Mouse (Mus musculus): ENCODE measurements around the gene Ankrd9.

The Ankrd9 gene

DNA sequence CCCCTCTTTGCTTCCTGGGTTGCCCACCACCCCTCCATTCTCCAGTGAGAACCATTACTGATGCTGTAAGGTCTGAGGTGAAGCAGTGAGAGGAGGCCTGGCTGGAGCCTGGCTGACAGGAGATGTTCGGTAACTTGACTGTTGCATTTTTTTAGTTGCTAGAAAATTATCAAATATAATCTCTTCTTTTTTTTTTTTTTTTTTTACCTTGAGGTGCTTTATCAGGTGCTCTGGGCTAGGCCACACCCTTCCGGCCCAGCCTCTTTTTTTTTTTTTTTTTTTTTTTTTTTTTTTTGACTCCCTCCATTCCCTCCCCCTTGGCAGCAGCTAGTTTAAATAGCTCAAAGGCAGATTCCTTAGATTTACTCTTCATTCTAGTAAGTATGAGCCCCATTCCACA lies 24.9 kb downstream of the Ankrd9 start:
- no peak for DNase-seq

DNA sequence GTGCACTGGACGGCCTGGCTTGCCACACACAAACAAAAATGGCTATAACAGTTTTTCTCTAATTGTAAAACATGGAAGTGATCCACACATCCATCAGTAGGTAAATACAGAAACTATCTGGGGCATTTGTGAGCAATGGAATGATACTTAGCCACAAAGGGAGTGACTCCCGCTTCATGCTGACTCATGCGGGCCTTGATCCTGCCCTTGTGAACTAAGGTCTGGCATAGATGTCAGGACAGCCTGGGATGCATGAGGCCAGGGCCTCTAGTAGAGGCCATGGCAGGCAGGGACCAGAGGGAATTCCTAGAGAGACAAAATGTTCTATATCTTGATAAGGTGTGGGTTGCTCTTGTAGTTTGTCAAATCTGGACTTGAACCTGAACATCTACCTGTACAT lies 25.4 kb downstream of the Ankrd9 start:
- no peak for DNase-seq

DNA sequence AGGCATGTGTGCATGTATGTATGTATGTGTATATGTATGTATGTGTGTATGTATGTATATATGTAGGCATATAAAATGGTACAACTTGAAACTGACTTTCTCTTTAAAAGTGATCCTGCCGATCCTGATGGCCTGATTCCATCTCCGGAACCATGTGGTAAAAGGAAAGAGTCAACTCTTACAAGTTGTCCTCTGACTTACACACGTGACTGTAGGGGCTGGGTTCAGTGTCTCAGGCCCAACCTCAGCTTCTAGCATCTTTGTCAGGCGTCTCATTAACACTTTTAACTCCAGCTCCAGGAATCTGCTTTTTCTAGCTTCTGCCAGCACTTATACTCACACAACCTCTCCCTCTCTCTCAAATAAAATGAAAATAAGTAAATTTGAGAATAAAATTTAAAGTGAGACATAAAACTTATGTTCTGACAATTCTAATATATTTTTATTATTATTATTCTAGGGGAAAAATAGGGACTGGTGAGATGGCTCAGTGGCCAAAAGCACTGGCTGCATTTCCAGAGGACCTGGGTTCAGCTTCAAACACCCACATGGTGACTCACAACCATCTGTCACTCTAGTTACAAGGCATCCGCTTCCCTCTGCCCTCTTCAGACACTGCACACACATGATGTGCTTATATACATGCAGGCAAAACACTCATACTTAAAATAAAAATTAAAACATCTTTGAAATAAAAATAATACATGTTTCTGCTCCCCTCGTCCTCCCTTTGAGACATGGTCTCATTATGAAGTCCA lies 26.0 kb downstream of the Ankrd9 start:
- no peak for DNase-seq

DNA sequence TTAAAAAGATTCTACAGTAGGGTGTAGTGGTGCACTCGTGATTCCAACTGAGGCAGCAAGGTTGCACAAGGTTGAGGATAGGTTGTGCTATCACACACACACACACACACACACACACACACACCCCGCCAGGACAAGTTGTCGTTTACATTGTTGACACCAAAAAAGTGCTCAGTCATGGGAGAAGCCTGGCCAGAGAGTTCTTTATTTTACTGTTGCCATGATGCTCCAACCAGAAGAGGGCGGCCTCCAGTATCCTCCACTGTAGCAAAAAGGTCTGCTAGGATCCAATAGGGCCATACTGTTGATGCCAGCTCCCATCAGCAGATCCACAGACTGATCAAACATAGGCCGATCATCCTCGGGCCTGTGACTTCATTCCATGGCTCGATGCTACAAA lies 27.6 kb downstream of the Ankrd9 start:
- DNase-seq: no peak

DNA sequence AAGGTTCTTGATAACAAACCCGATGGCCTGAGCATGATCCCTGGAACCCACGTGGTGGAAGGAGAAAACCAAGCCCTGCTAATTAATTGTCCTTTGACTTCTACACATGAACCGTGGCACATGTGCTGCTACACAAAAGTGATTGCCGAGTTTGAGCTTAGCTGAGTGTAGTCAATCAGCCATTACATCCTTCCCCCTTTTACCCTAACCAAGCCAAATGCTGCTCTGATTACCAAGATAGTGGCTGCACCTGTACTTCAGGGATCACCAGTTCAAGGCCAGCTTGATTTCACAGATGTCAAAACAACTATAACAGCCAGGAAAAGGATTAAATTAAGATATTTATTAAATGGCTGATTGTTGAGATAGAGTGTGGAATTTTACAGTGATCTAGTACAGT lies 28.7 kb downstream of the Ankrd9 start:
- DNase-seq: no peak

DNA sequence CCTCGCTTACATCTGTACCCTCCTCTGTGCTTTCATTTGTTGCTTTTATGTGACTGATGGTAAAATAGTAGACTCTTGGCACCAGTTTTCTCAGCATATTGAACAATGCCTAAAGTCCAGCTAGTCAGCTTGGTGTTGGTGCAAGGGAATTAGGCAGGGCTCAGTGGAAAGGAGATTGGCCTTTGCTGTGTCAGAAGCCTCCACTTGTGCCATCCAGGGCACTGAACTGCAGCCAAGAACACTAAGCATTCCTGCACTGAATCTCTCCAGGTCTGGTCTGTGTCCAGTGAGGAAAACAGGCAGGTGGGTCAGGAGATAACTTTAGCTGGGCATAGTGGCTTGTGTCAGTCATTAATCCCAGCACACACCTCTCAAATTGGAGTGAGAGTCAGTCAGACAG lies 29.4 kb downstream of the Ankrd9 start:
- no peak for DNase-seq

DNA sequence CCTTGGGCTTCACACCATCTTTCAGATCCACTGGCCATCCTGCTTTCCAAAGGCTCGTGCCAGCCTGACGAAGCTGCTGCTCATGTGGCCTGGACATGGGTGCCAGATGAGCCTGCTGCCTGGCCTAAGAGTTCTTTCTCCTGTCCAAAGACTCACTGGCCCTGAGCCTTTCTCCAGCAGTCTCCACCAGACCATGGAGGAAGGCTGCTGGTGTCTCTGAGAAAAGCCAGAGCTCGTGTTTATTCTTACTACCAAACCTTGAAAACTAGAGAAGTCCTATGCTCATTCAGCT lies 30.0 kb downstream of the Ankrd9 start:
- DNase-seq: no peak

DNA sequence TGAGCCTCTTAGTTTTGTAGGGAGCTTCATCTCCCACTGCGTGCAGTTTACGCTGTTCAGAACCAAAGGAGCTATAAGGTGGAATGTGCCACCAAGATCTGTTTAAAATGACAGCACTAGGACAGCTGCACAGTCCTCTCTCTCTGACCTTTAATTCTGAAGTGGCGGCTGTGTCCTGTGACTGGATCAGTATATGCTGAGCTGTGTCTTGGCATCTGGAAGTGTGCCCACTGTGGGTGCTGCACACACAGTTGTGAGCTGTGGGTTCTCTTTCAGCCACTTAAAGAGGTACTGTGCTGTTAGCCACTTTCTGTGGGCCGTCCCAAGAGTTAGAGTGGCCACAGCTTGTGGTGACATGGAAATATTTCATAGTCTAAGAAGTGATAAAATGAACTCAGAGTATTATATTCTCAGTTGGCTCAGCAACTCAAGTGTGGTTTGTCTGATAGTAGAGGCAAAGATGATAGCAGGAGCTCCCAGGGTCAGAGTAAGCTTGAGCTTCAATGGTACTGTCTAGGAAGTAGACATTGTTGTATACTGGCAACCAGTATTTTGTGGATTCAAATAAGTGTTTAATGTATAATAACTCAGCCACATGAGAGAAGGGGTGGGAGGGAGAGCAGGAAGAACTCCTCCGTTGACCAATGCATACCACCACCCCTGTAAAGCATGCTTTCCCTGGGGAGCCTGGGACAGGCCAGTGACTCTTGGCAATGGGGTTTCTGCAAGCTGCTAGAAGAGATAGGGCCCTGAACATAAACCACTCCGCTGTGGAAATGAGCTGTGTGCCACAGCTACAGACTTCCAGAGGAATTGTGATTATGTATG lies 30.5 kb downstream of the Ankrd9 start:
- no peak for DNase-seq

DNA sequence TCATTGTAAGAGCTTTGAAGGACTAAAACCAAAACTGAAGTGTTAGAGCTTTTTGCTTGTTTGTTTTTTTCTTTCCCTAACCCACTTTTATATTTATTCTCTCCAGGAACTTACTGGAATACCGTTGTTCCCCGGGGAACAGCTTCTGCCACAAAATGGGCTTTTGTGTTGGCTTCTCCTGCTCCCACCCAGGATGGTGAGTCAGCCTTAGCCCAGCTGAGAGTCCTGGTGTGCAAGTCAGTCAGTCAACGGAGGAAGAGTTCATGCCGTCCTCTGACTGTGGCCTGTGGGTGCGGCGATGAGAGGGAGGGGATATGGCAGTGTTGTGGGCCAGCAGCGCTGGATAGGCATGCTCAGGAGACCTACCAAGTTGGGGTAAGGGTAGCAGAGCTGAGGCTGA lies 32.6 kb downstream of the Ankrd9 start:
- DNase-seq: no peak

DNA sequence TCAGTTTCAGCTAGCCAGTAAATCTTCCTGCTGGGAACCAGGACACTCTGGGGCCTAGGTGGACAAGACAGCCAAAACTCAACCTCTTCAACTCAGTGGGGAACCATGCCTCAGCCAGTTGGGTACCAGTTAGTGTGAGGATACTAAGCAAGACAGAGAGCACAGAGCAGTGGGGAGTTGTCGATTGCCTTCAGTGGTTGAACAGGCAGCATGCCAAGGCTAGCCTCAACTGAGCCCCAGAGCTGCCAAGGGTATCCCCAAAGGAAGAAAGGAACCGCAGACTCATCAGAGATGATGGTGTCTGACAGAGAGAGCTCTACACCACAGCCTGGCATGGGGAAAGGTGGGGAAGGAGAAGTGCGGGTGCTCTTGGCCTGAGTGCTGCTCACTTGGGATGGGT lies 38.0 kb downstream of the Ankrd9 start:
- DNase-seq: no peak

DNA sequence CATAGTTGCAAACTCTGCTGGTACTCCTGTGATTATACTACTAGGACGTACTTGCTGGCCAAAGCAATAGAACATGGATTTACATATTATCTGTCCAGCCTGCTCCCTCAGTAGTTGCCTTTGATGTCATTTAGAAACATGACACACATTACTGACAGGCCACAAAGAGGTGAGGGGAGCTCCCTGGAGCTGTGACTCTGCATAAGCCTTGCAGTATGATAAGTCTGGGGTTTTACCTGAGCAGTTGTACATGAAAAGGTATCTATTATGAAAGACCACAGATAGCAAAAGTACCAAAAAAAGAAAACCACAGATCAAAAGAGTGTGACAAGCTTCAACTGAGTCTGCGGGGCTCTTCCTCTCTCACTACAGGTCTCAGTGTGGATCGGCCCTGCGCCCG lies 39.5 kb downstream of the Ankrd9 start:
- no peak for DNase-seq

DNA sequence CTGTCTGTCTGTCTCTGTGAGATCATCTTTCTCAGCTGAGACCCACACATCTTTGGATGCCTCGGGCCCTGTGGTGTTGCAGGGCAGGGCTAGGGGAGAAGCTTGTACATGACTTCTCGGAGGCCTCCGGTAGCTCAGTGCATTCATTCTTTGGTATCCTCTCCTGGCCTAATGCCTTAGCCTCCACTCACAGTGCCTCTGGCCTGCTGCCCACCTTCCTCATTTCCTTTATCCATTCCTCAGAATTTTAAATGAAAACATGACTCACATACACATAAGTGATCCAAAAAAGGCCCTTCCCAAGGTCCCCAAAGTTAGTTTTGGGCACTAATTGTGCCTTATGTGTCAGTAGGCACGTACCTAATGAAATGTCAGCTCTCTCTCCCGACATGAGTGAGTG lies 41.3 kb downstream of the Ankrd9 start:
- no peak for DNase-seq

DNA sequence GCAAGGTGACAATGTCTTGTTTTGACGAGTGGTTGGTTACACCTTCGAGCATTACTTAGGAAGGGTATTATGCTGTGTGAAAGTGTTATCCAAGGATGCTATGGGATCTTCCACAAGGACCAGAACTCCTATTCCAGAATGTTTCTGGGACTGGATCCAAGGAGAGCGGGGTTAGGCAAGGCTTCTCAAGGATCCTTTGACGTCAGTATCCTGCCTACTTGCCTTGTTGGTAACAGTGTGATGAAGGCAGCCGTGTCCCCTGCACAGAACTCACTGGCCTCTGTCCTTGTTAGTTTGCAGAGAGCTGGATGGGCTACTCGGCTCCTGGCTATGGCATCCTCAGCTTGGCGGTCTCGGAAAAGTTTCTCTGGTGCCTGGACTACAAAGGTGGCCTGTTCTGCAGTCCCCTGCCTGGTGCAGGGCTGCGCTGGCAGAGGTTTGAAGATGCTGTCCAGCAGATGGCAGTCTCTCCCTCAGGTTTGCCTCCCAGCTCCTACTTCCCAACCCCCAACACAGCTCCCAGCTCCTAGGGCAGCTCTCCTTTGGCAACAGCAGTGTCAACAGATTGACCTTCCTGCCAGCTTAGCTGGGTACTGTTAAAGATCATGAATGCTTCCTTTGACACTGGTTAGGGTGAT lies 42.7 kb downstream of the Ankrd9 start:
- peak; percentile 63 for DNase-seq

DNA sequence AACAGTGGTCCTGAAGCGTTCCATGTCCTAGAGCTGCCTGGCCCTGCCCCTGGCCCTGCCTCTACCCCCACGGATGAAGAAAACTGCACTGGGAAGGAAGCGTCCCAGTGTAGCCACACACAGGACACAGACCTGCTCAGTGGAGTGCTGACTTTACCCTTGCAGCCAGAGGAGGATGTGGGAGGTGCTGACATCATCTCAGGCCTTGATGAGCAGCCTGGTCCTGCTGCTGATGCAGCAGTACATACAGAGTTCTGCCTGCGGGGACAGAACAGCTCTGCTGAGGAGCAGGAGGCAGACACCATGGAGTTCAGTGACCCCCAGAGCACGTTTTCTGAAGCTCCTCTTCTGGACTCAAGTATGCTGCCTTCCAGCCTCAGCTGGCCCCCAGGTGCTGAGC lies 46.0 kb downstream of the Ankrd9 start:
- no peak for DNase-seq

All from thymus, postnatal 25 days (tissue).